Mouse (Mus musculus): ENCODE results near the gene Mdfi. TPM values are rescaled to one million over a fixed set of nuclear protein-coding genes. Genes with fewer than 3 reads are reported as not detected.

Mdfi gene
- polyA plus RNA-seq, 1 experiment from 2014 or later: 7.7 TPM

DNA sequence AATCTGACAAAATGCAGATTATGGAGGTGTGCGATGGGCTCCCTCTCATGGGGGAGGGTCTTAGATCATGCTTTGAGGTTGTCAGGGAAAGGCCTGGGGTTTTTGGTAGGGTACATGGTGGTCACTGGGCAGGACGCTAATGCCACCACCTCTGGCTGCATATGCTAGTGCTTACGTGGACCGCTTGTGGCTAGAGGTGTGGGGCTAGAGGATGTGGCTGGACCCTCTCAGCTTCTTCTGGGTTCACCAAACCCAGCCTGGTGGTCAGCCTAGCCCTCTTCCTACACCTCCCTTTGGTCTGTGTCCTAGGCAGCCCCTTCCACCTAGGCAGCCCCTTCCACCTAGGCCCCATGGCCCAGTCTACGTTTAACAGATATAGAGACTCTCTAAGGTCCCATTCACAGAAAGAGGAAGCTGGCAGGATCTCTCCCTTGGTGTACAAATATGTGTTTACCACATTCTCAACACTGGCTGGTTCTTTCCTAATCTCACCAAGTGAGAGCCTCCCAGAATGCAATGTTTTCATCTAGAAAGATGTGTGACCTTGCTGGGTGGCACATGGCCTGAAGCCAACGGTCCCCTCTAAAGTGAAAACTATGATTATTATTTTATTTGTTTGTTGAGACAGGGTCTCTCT lies 68.0 kb downstream of the Mdfi start:
- ATAC-seq (ENCODE audit: low FRiP score): no peak
- DNase-seq (ENCODE audit: low spot score): no peak
- H3K9ac ChIP-seq: no peak overlapping the region
- no peaks in the 10 kb centered on the region for H3K27me3 ChIP-seq (ENCODE audit: control insufficient read depth, insufficient read depth, low read length)
- no peaks in the 10 kb centered on the region for H3K9me3 ChIP-seq (ENCODE audit: control insufficient read depth, low read length)
- H3K27ac ChIP-seq: no peak overlapping the region
- no peak overlapping the region for H3K4me2 ChIP-seq (replicated peaks)
- no peaks in the 10 kb centered on the region for H3K36me3 ChIP-seq (replicated peaks; ENCODE audit: control insufficient read depth, insufficient read depth)
- peaks cover 8% of the 10 kb centered on the region for H3K4me1 ChIP-seq (replicated peaks; ENCODE audit: control insufficient read depth, insufficient read depth, low read length)
- H3K4me3 ChIP-seq (replicated peaks; ENCODE audit: low read length): no peak overlapping the region
- 93% methylated on average over 6 of the region's 6 CpGs for WGBS

DNA sequence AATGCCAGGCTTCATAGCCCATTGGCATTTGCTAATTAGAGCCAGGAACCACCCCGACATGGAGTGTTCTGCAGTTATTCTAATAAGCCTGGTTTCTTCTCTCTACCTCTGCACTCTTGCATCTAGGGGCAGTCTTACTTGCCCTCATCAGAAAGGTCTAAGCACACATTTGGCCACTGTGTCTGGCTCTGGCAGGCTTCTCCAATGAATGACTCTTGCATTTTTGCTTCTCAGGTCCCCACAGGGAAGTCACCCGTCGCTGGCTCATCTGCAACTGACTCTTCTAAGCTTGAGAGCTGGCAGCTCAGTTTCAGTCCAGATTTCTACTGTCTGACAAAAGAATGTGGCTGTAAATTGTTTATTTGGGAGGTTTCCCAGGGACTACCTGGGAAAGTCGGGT lies 68.5 kb downstream of the Mdfi start:
- Histone ChIP-seq H3K27ac (no peak overlapping the region), H3K4me2 (replicated peaks) (no peak overlapping the region), H3K9me3 (ENCODE audit: control insufficient read depth, low read length) (no peaks in the 10 kb centered on the region), H3K36me3 (replicated peaks; ENCODE audit: control insufficient read depth, insufficient read depth) (no peaks in the 10 kb centered on the region), H3K4me1 (replicated peaks; ENCODE audit: control insufficient read depth, insufficient read depth, low read length) (peaks cover 8% of the 10 kb centered on the region), H3K9ac (no peak overlapping the region), H3K4me3 (replicated peaks; ENCODE audit: low read length) (no peak overlapping the region), H3K27me3 (ENCODE audit: control insufficient read depth, insufficient read depth, low read length) (no peaks in the 10 kb centered on the region)
- no peak for DNase-seq (ENCODE audit: low spot score)
- ATAC-seq (ENCODE audit: low FRiP score): no peak
- 83% methylated on average over 4 of the region's 4 CpGs for WGBS

Other genes starting within 250 kb of the Mdfi start
- gene Bysl, start 223.2 kb downstream of the Mdfi start, polyA plus RNA-seq (2014; fragmentation: Nextera tagmentation; extraction: Ambion mirVana): 33.3 and 34.3 TPM in 2 replicates
- 42.3 and 44.7 TPM in 2 replicates for gene Med20, start 223.1 kb downstream of the Mdfi start, polyA plus RNA-seq (2014; fragmentation: Nextera tagmentation; extraction: Ambion mirVana)
- 3.0 and 3.1 TPM in 2 replicates for gene Gm20517, start 223.1 kb downstream of the Mdfi start, polyA plus RNA-seq (2014; fragmentation: Nextera tagmentation; extraction: Ambion mirVana)
- 6.7 and 7.6 TPM in 2 replicates for gene Usp49, start 204.0 kb downstream of the Mdfi start, polyA plus RNA-seq (2014; fragmentation: Nextera tagmentation; extraction: Ambion mirVana)
- gene Tomm6, start 146.3 kb downstream of the Mdfi start, polyA plus RNA-seq (2014; fragmentation: Nextera tagmentation; extraction: Ambion mirVana): 283 and 327 TPM in 2 replicates
- 42.3 and 44.4 TPM in 2 replicates for gene Frs3, start 145.7 kb downstream of the Mdfi start, polyA plus RNA-seq (2014; fragmentation: Nextera tagmentation; extraction: Ambion mirVana)
- gene Gm21981, start 140.2 kb downstream of the Mdfi start, polyA plus RNA-seq (2014; fragmentation: Nextera tagmentation; extraction: Ambion mirVana): 4.8 and 7.1 TPM in 2 replicates
- gene Prickle4, start 140.0 kb downstream of the Mdfi start, polyA plus RNA-seq (2014; fragmentation: Nextera tagmentation; extraction: Ambion mirVana): 2.1 and 2.2 TPM in 2 replicates
- gene Pgc, start 107.8 kb downstream of the Mdfi start, polyA plus RNA-seq (2014; fragmentation: Nextera tagmentation; extraction: Ambion mirVana): not detected in 2 replicates
- 2.8 and 4.2 TPM in 2 replicates for gene Tfeb, start 97.7 kb downstream of the Mdfi start, polyA plus RNA-seq (2014; fragmentation: Nextera tagmentation; extraction: Ambion mirVana)
- gene Foxp4, start 90.0 kb upstream of the Mdfi start, polyA plus RNA-seq (2014; fragmentation: Nextera tagmentation; extraction: Ambion mirVana): 34.3 and 35.1 TPM in 2 replicates
- not detected in 2 replicates for gene 1700122O11Rik, start 203.6 kb upstream of the Mdfi start, polyA plus RNA-seq (2014; fragmentation: Nextera tagmentation; extraction: Ambion mirVana)